Mouse (Mus musculus) right cerebral cortex, adult 2 months (tissue): Measurements from ENCODE around the gene Ndufa4.
"Not testable (repeated sequence)": the region's sequence is repeated elsewhere in the genome, so short reads cannot be mapped to it uniquely, and the experiment has no call there.

Source experiments
- DNase-seq, 2 experiments: peaks; one replicate each; pipeline ENCODE4 v3.0.0; 2021 to 2022; ENCODE audit warnings: low spot score in 2 of 2

The Ndufa4 gene

GRCm38 (mm10) chr6:11907269-11908032 is at the start of gene Ndufa4, which contains the start of gene Phf14:
TSS of gene Ndufa4 (minus strand) at chr6:11907497.
TSS of gene Phf14 (plus strand) at chr6:11907809.
- DNase-seq: peak; percentile 93 to 96

DNA sequence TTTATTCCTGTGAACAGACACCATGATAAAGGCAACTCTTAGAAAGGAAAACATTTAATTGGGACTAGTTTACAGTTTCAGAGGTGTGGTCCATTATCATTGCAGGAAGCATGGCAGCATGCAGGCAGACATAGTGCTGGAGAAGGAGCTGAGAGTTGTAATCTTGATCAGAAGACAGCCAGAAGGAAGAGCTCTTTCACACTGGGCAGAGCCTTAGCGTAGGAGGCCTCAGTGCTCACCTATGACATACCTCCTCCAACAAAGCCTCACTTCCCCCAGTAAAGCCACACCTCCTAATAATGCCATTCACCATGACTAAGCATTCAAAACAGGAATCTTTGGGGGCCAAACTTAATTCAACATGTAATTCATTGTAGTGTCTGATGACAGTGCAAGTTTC is 40.8 kb upstream of the Ndufa4 start:
- DNase-seq: no peak

DNA sequence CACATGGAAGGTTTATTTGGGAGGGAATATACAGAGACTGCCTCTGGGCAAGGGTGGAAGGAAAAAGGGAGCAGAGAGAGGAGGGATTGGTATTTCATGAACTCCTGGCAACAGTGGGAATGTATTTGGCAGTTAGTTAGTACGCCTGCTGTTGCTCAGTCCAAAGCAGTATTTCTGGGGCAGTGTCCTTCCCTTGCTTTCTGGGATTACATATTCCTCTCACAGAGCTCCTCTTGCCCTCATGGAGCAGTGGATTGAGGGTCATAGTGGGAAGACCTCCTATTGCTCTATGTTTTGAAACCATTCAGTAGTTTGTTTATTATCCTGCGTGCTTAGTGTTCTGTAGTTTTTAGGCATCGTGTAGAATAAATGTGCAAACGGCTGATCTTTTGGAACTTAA is 34.8 kb upstream of the Ndufa4 start:
- DNase-seq: no peak

DNA sequence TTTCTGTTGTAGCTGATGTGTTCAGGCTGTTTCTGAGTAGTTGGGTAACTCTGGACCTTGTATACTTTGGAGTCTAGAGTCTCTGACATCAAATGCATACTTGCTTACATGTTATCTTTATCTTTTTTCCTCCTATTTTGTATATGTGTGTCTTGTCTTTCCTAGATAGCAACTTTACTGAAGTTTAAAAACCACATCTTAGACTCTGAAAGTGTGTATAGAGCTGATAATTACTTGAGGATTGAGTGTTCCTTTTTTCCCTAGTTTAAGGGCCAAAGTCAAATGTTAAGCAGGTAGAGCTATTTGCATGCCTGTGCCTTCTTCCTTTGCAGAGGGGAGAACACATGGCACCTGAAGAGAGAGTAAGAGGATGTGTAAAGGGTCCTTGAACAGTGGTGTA is 33.6 kb upstream of the Ndufa4 start:
- no peak for DNase-seq

DNA sequence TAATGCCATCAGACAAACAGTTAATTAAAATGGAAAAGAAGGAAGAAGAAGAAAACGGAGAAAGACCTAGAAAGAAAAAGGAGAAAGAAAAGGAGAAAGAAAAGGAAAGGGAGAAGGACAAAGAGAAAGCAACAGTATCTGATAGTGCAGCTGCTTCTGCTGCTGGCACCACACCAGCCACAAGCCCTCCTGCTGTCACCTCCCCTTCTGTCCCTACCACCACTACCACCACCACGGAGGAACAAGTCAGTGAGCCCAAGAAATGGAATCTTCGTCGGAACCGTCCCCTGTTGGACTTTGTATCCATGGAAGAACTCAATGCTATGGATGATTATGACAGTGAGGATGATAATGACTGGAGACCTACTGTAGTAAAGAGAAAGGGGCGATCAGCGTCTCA is 26.1 kb upstream of the Ndufa4 start:
- DNase-seq: no peak

DNA sequence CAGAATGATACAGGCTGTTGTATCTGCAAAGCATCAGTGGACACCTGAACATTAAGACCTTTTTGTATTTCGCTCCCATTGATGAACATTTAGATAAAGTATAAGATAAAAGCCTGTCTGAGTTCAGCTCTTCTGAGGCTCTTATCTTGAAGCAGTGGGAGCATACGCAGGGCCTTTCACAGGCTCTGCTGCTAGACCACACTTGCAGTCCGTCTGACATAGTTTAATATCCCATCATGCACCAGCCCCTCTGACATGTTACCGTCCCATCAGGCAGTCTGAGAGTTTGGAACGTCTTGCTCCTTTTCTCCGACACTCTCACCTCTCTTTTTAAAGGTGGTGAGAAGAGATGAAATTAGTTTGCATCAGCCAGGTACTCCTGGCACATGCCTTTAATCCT is 20.2 kb upstream of the Ndufa4 start:
- no peak for DNase-seq

- DNase-seq: peak; percentile 24 to 31
Measured at GRCm38 (mm10) chr6:11926082-11926595, 18.8 kb upstream of the Ndufa4 start.

DNA sequence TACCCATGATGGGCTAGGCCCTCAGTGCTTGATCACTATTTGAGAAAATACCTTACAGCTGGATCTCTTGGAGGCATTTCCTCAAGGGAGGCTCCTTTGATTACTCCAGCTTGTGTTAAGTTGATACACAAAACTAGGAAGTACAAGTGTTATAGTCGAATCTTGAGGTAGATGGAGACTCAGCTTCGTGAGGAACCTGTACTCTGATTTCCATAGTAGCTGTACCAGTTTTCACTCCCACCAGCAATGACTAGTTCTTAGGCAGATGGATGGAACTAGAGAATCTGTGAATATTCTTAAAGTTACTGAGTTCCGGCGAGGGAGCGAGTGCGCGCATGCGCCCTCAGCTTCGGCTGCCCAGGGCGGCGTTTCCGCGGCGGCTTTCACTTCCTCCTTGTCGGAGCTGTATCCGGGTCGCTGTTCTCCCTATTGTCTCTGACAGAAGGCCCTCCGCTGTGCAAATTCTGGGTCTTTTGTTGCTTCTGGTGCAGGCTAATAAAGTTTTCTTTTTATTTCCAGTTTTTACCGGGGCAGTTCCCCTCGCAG is 18.3 kb upstream of the Ndufa4 start:
- DNase-seq: peak; percentile 85 to 87

- no peak for DNase-seq
Measured at GRCm38 (mm10) chr6:11908170-11908569, 873 bp upstream of the Ndufa4 start.

DNA sequence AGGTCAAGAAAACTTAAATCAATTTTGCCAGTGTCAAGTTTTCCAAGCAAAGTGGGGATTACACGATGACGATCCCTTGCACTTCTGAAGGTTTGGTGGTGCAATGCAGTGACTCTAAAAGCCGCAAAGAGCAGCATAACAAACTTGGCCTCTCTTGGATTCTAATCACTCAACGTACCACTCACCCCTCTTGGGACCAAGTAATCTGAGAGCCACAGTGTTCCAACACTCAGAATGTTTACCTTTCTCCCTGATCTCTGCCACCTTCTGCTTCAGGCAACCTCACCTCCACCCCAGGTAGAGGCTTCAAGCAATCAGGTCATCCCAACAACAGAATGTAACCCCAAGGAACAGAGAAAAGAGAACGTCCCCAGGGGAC is 418 bp downstream of the Ndufa4 start:
- peak in 1 of 2 experiments; percentile 5 for DNase-seq

GRCm38 (mm10) chr6:11900809-11901310 is 6.4 kb downstream of the Ndufa4 start:
- DNase-seq: no peak

GRCm38 (mm10) chr6:11875364-11875763 is 31.9 kb downstream of the Ndufa4 start:
- not testable (repeated sequence) for DNase-seq
